Mouse (Mus musculus): ENCODE measurements around the gene Olfr844. TPM values are rescaled to one million over a fixed set of nuclear protein-coding genes. Genes with fewer than 3 reads are reported as not detected.

Olfr844 gene
- total RNA-seq (2021), result not detected

DNA sequence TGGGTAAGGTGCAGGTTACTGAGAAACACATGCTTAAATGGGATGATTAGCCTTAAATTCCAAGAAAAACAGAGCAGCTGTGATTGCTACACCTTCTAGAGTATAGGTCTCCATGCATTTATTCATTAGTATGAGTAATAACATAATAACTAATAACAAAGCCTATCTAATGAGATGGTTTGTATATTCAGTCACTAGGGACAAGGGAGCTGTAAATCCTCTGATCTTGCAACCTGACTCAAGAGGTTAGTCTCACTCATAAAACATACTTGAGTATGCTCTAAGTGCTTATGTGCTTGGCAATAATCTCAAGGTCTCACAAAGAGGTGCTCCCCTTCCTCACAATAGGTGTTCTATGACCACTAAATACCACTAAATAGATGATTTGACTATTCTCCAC lies at the start of gene Olfr844:
Gene Olfr844 (plus strand): TSS at position 301 of the 400 bp plus-strand sequence.
- DNase-seq, result no peak

DNA sequence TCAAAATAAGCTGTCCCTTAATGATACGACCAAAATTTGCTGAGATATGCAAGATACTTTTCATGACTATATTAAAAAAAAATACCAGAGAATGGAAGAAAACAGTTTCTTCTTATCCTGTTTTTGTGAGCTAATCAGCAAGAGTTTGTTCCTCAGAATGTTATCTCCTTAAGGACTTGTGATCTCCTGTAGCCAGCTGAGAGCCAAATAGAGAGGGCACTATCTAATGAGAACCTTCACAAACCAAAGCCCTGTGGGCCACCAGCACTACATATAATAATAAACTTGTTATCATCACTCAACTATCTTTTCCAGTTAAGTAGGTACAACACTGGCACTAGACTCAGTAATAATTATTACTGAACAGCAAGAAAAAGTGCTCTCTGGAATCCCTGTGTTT lies 20.0 kb downstream of the Olfr844 start, which contains the start of gene Olfr845:
Gene Olfr845 (plus strand): TSS at position 301 of the 400 bp plus-strand sequence.
- DNase-seq, result no peak

- DNase-seq, result no peak
Observed at GRCm38 (mm10) chr9:19363905-19364304, 47.8 kb downstream of the Olfr844 start, which contains the start of gene Olfr846. Olfr846 (minus strand) TSS chr9:19364005.

Other genes starting within 250 kb of the Olfr844 start
- under 1 TPM in 1 of 2 experiments, not detected in 1; 0.05 TPM for gene Olfr836, start 196.0 kb upstream of the Olfr844 start, total RNA-seq (2021)
- not detected for gene Olfr837, start 180.0 kb upstream of the Olfr844 start, total RNA-seq (2021)
- gene Olfr839-ps1, start 139.0 kb upstream of the Olfr844 start, total RNA-seq (2021), result not detected
- gene Olfr843, start 64.4 kb upstream of the Olfr844 start, total RNA-seq (2021), result not detected
- gene Olfr845, start 20.1 kb downstream of the Olfr844 start, total RNA-seq (2021), result not detected
- not detected for gene Olfr846, start 47.7 kb downstream of the Olfr844 start, total RNA-seq (2021)
- gene Olfr847, start 62.3 kb downstream of the Olfr844 start, total RNA-seq (2021), result not detected
- not detected for gene Olfr849, start 123.9 kb downstream of the Olfr844 start, total RNA-seq (2021)
- gene Olfr850, start 161.9 kb downstream of the Olfr844 start, total RNA-seq (2021), result not detected
- not detected for gene Olfr851, start 176.9 kb downstream of the Olfr844 start, total RNA-seq (2021)
- not detected for gene Olfr853, start 224.7 kb downstream of the Olfr844 start, total RNA-seq (2021)